Mouse (Mus musculus) spleen, adult 12 weeks (tissue): ENCODE results near the gene Tuba1a.
A peak's percentile ranks its signal among the peaks of the same experiment; 100 is the strongest.
"Not testable (repeated sequence)": the region's sequence is repeated elsewhere in the genome, so short reads cannot be mapped to it uniquely, and the experiment has no call there.

Source experiments
- DNase-seq: peaks from one replicate; pipeline ENCODE4 v3.0.0; 2022; ENCODE audit warnings: low spot score

Tuba1a gene

GRCm38 (mm10) chr15:98923031-98923537, 30.4 kb downstream of the Tuba1a start:
- no peak for DNase-seq

- DNase-seq, result no peak
Observed at GRCm38 (mm10) chr15:98922581-98922980, 30.9 kb downstream of the Tuba1a start.

- no peak for DNase-seq
Observed at GRCm38 (mm10) chr15:98921510-98921909, 32.0 kb downstream of the Tuba1a start.

GRCm38 (mm10) chr15:98918499-98918895, 35.0 kb downstream of the Tuba1a start:
- not testable (repeated sequence) for DNase-seq

DNA sequence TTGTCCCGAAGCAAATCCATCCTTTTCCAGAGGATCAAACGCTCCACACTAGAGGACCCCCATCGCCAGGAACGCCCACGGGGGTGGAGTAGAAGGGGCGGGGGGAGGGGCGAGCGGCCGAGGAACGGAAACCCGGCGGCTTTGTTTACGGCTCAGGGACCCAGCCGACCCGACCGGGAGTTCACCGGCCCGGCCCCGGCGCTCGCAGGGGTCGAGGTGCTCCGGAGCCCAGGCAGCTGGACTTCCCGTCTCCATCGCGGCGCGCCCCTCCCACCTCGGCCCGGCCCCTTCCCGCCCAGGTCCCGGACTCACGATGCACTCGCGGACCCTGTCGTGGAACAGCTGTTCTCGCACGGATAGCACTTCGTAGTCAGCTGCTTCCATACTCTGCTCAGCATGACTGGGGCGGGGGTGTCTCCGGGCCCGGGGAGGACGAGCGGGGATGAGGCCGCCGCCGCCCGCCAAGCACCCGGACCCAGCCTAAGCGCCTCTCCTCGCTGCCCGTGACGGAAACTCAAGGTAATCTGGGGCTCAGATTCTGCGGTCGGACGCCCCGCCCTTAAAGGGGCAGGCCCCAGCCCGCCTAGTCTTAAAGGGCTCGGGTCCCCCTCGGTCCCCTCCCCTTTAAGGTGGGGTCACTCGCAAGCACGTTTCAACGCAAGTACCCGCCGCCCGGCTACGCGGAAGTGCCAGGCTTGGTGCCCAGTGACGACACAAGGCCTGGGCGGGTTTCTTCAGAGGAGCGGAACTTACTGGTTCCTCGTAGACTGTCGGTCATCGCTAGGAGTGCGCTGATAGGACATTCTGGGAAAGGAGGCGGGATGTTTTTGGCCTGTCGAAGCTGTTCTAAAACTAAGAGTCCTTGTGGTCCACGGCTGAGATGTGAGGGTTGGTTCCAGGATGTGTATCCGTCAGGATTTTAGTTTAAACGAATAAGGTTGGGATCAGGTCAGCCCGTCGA, 35.7 kb downstream of the Tuba1a start, which contains the start of gene Lmbr1l:
Gene Lmbr1l, minus strand, starts transcription at position 694 of the 961 bp plus-strand sequence.
- peak; percentile 96 for DNase-seq

GRCm38 (mm10) chr15:98917091-98917490, 36.4 kb downstream of the Tuba1a start:
- DNase-seq, result no peak

DNA sequence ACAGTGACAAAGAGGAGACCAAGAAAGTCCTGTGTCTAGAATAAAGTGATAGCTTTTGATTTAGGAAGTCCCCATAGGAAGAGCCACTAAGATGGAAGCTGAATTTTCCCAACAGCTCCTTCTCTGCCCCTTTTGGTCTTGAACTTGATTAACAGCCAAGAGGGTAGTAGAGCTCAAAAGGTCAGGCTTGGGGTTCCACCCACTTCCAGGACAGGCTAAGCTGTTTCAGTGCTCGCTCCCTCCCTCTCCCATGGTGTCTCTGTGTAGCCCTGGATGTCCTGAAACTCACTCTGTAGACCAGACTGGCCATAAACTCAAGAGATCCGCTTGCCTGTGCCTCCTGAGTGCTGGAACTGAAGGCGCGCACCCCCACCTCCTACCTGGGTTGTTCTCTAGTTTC, 37.5 kb downstream of the Tuba1a start:
- no peak for DNase-seq

GRCm38 (mm10) chr15:98914903-98915302, 38.6 kb downstream of the Tuba1a start:
- DNase-seq, result no peak

DNA sequence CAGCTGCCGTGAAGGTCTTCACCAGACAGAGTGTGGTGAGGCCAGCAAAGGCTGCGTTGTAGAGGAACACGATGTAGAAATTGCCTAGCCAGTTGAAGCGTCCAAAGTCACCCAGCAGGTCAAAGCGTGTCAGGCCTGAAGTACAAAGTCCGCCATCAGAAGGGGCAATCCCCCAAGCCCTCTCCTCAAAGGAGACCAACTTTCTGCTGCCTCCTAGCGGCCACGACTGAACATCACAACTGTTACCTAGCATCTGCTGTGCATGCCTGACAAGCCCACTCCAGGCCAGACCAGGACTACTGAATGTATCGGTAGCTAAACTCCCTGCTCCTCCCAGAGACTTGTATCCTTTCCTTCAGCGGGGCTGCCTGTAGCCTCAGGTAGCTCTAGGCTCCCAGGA, 48.8 kb downstream of the Tuba1a start:
- DNase-seq, result no peak

GRCm38 (mm10) chr15:98902600-98902999, 50.9 kb downstream of the Tuba1a start:
- no peak for DNase-seq

DNA sequence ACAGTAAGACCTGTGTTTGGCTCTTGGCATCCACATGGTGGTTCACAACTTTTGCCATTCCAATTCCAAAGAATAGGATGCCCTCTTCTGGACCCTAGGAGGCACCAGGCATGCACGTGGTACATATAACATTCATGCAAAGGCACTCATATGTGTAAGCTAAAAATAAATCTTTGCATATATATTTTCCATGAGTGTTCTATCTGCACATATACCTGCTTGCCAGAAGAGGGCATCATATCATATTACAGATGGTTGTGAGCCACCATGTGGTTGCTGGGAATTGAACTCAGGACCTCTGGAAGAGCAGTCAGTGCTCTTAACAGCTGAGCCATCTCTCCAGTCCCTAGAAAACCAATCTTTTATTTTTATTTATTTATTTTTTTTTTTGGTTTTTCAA, 52.0 kb downstream of the Tuba1a start:
- DNase-seq, result no peak
